Mouse (Mus musculus): Measurements from ENCODE around the gene Farp1. TPM values are rescaled to one million over a fixed set of nuclear protein-coding genes. Genes with fewer than 3 reads are reported as not detected.
A peak's percentile ranks its signal among the peaks of the same experiment; 100 is the strongest.

The Farp1 gene
- polyA plus RNA-seq, 1 experiment from 2014 or later, result 22.4 TPM

GRCm38 (mm10) chr14:121219226-121220039 is 184.4 kb downstream of the Farp1 start:
- no peaks in the 10 kb centered on the region for H3K36me3 ChIP-seq (ENCODE audit: control insufficient read depth, insufficient read depth, low read length)
- H3K27me3 ChIP-seq (ENCODE audit: control insufficient read depth, insufficient read depth, low read length), result no peaks in the 10 kb centered on the region
- no peak for ATAC-seq (ENCODE audit: low FRiP score)
- no peak overlapping the region for H3K9ac ChIP-seq (ENCODE audit: low read length)
- no peaks in the 10 kb centered on the region for H3K4me1 ChIP-seq (ENCODE audit: control insufficient read depth, insufficient read depth, low read length)
- DNase-seq (ENCODE audit: low spot score, missing footprints), result no peak
- H3K9me3 ChIP-seq (ENCODE audit: control insufficient read depth, low read length), result no peaks in the 10 kb centered on the region
- H3K27ac ChIP-seq (ENCODE audit: low read depth, low read length), result no peak overlapping the region
- H3K4me2 ChIP-seq, result no peak overlapping the region
- no peak overlapping the region for H3K4me3 ChIP-seq (ENCODE audit: low read depth, low read length)
- WGBS, result 86% methylated on average over 10 of the region's 10 CpGs

GRCm38 (mm10) chr14:121220040-121220322 is 185.0 kb downstream of the Farp1 start:
- H3K4me2 ChIP-seq, result no peak overlapping the region
- H3K27ac ChIP-seq (ENCODE audit: low read depth, low read length), result no peak overlapping the region
- peak; percentile 48; the same call in 1 of the 2 replicates for ATAC-seq (ENCODE audit: low FRiP score)
- H3K4me1 ChIP-seq (ENCODE audit: control insufficient read depth, insufficient read depth, low read length), result no peaks in the 10 kb centered on the region
- H3K9me3 ChIP-seq (ENCODE audit: control insufficient read depth, low read length), result no peaks in the 10 kb centered on the region
- no peak for DNase-seq (ENCODE audit: low spot score, missing footprints)
- no peaks in the 10 kb centered on the region for H3K36me3 ChIP-seq (ENCODE audit: control insufficient read depth, insufficient read depth, low read length)
- H3K9ac ChIP-seq (ENCODE audit: low read length), result no peak overlapping the region
- 100% methylated on average over 1 of the region's 1 CpGs for WGBS
- H3K4me3 ChIP-seq (ENCODE audit: low read depth, low read length), result no peak overlapping the region
- H3K27me3 ChIP-seq (ENCODE audit: control insufficient read depth, insufficient read depth, low read length), result no peaks in the 10 kb centered on the region

- peak; percentile 48 for ATAC-seq (ENCODE audit: low FRiP score)
- H3K27ac ChIP-seq (ENCODE audit: low read depth, low read length), result no peak overlapping the region
- WGBS, result 78% methylated on average over 5 of the region's 5 CpGs
- DNase-seq (ENCODE audit: low spot score, missing footprints), result no peak
- no peaks in the 10 kb centered on the region for H3K4me1 ChIP-seq (ENCODE audit: control insufficient read depth, insufficient read depth, low read length)
- no peaks in the 10 kb centered on the region for H3K27me3 ChIP-seq (ENCODE audit: control insufficient read depth, insufficient read depth, low read length)
- no peak overlapping the region for H3K9ac ChIP-seq (ENCODE audit: low read length)
- H3K4me3 ChIP-seq (ENCODE audit: low read depth, low read length), result no peak overlapping the region
- H3K9me3 ChIP-seq (ENCODE audit: control insufficient read depth, low read length), result no peaks in the 10 kb centered on the region
- H3K4me2 ChIP-seq, result no peak overlapping the region
- no peaks in the 10 kb centered on the region for H3K36me3 ChIP-seq (ENCODE audit: control insufficient read depth, insufficient read depth, low read length)
Observed at GRCm38 (mm10) chr14:121220723-121221122, 185.7 kb downstream of the Farp1 start.

GRCm38 (mm10) chr14:121225804-121226203 is 190.8 kb downstream of the Farp1 start:
- Histone ChIP-seq H3K4me3 (ENCODE audit: low read depth, low read length) (no peak overlapping the region), H3K4me2 (no peak overlapping the region), H3K27me3 (ENCODE audit: control insufficient read depth, insufficient read depth, low read length) (no peaks in the 10 kb centered on the region), H3K9ac (ENCODE audit: low read length) (no peak overlapping the region), H3K9me3 (ENCODE audit: control insufficient read depth, low read length) (no peaks in the 10 kb centered on the region), H3K4me1 (ENCODE audit: control insufficient read depth, insufficient read depth, low read length) (no peaks in the 10 kb centered on the region), H3K36me3 (ENCODE audit: control insufficient read depth, insufficient read depth, low read length) (no peaks in the 10 kb centered on the region), H3K27ac (ENCODE audit: low read depth, low read length) (no peak overlapping the region)
- DNase-seq (ENCODE audit: low spot score, missing footprints) (no peak), ATAC-seq (ENCODE audit: low FRiP score) (no peak)
- 90% methylated on average over 11 of the region's 11 CpGs for WGBS

- DNase-seq (ENCODE audit: low spot score, missing footprints) (no peak), ATAC-seq (ENCODE audit: low FRiP score) (no peak)
- Histone ChIP-seq H3K9ac (ENCODE audit: low read length) (no peak overlapping the region), H3K27ac (ENCODE audit: low read depth, low read length) (no peak overlapping the region), H3K36me3 (ENCODE audit: control insufficient read depth, insufficient read depth, low read length) (peaks cover 7% of the 10 kb centered on the region; the same call in 1 of the 2 replicates), H3K4me1 (ENCODE audit: control insufficient read depth, insufficient read depth, low read length) (no peaks in the 10 kb centered on the region), H3K27me3 (ENCODE audit: control insufficient read depth, insufficient read depth, low read length) (no peaks in the 10 kb centered on the region), H3K4me3 (ENCODE audit: low read depth, low read length) (no peak overlapping the region), H3K4me2 (no peak overlapping the region), H3K9me3 (ENCODE audit: control insufficient read depth, low read length) (no peaks in the 10 kb centered on the region)
- 82% methylated on average over 9 of the region's 9 CpGs for whole genome bisulfite sequencing
Observed at GRCm38 (mm10) chr14:121229036-121229773, 194.2 kb downstream of the Farp1 start.

DNA sequence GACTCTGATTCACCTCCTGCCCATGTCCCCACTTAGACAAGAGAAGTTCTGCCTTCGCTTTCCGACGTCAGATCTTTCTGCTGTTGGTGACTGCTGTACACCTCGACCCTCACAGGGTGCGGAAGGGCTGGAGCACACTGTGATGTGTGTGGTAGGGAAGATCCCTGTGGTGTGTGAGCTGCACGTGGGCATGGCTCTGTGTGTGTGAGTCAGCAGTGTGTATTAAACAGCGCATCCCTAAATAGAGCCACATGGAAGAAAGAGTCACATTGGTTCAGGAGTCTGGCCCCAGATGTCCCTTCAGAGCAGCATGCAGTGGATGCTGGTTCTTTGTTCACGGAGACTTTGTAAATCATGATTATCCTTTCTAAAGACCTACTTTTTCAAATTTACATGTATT is 196.2 kb downstream of the Farp1 start:
- H3K4me2 ChIP-seq, result no peak overlapping the region
- DNase-seq (ENCODE audit: low spot score, missing footprints), result no peak
- WGBS, result 92% methylated on average over 8 of the region's 8 CpGs

DNA sequence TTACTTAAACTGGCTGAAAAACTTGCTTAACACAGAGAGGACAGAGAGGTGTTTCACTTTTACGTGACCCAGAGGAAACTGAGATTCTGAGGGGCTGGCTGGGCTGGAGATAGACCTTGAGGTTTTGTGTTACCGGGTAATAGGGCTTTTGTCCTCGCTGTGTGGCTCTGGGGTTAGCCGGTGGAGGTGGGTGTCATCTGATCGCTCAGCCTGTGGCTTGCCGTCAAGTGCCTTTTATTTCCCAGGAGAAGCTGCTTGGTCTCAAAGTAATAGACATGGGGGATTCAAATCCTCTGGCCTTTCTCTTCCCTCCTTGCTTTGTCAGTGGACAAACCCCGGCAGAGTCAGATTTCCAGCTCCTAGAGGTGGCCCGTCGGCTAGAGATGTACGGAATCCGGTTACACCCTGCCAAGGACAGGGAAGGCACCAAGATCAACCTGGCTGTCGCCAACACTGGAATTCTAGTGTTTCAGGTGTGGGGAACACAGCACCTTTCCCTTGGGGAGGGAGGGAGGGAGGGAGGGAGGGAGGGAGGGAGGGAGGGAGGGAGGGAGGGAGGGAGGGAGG is 199.8 kb downstream of the Farp1 start:
- peaks cover 7% of the 10 kb centered on the region; the same call in 1 of the 2 replicates for H3K36me3 ChIP-seq (ENCODE audit: control insufficient read depth, insufficient read depth, low read length)
- H3K4me3 ChIP-seq (ENCODE audit: low read depth, low read length), result no peak overlapping the region
- DNase-seq (ENCODE audit: low spot score, missing footprints), result no peak
- H3K27me3 ChIP-seq (ENCODE audit: control insufficient read depth, insufficient read depth, low read length), result no peaks in the 10 kb centered on the region
- H3K9ac ChIP-seq (ENCODE audit: low read length), result peak overlapping the region; percentile 1; the same call in 1 of the 2 replicates
- H3K4me1 ChIP-seq (ENCODE audit: control insufficient read depth, insufficient read depth, low read length), result peaks cover 11% of the 10 kb centered on the region
- no peak for ATAC-seq (ENCODE audit: low FRiP score)
- no peaks in the 10 kb centered on the region for H3K9me3 ChIP-seq (ENCODE audit: control insufficient read depth, low read length)
- whole genome bisulfite sequencing, result 18% methylated on average over 12 of the region's 12 CpGs
- H3K27ac ChIP-seq (ENCODE audit: low read depth, low read length), result no peak overlapping the region; the same call in 1 of the 2 replicates
- H3K4me2 ChIP-seq, result no peak overlapping the region

More for the DNA sequence above, 196.2 kb downstream of the Farp1 start:
- no peak for ATAC-seq (ENCODE audit: low FRiP score)
- H3K36me3 ChIP-seq (ENCODE audit: control insufficient read depth, insufficient read depth, low read length), result peaks cover 7% of the 10 kb centered on the region; the same call in 1 of the 2 replicates
- no peak overlapping the region for H3K4me3 ChIP-seq (ENCODE audit: low read depth, low read length)
- H3K27ac ChIP-seq (ENCODE audit: low read depth, low read length), result no peak overlapping the region
- H3K4me1 ChIP-seq (ENCODE audit: control insufficient read depth, insufficient read depth, low read length), result peaks cover 11% of the 10 kb centered on the region
- no peaks in the 10 kb centered on the region for H3K9me3 ChIP-seq (ENCODE audit: control insufficient read depth, low read length)
- H3K9ac ChIP-seq (ENCODE audit: low read length), result no peak overlapping the region
- H3K27me3 ChIP-seq (ENCODE audit: control insufficient read depth, insufficient read depth, low read length), result no peaks in the 10 kb centered on the region

GRCm38 (mm10) chr14:121236736-121237135 is 201.7 kb downstream of the Farp1 start:
- Histone ChIP-seq H3K36me3 (ENCODE audit: control insufficient read depth, insufficient read depth, low read length) (peaks cover 4% of the 10 kb centered on the region; the same call in 1 of the 2 replicates), H3K9me3 (ENCODE audit: control insufficient read depth, low read length) (no peaks in the 10 kb centered on the region), H3K4me2 (no peak overlapping the region), H3K9ac (ENCODE audit: low read length) (no peak overlapping the region), H3K4me3 (ENCODE audit: low read depth, low read length) (no peak overlapping the region), H3K4me1 (ENCODE audit: control insufficient read depth, insufficient read depth, low read length) (peaks cover 11% of the 10 kb centered on the region), H3K27me3 (ENCODE audit: control insufficient read depth, insufficient read depth, low read length) (no peaks in the 10 kb centered on the region), H3K27ac (ENCODE audit: low read depth, low read length) (no peak overlapping the region)
- 82% methylated on average over 4 of the region's 4 CpGs for WGBS
- ATAC-seq (ENCODE audit: low FRiP score) (no peak), DNase-seq (ENCODE audit: low spot score, missing footprints) (no peak)

DNA sequence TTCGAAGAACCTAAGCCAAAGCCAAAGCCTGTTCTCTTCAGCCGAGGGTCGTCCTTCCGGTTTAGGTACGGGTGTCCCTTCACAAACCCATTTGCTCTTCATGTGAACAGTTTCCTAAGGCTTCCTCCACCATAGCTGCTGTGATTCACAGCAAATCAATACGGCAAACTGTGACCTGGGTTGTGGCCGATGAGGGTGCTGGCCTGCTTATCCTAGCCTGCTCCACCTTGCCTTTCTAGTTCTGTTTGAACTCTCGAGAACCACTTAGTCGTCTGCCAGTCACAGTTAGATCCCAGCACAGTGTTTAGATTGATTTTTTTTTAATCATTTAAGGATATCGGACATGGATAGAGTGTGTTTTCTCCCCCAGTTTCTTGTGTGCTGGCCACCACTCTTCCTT is 203.7 kb downstream of the Farp1 start:
- Histone ChIP-seq H3K9me3 (ENCODE audit: control insufficient read depth, low read length) (no peaks in the 10 kb centered on the region), H3K4me3 (ENCODE audit: low read depth, low read length) (no peak overlapping the region), H3K36me3 (ENCODE audit: control insufficient read depth, insufficient read depth, low read length) (no peaks in the 10 kb centered on the region), H3K4me2 (no peak overlapping the region), H3K4me1 (ENCODE audit: control insufficient read depth, insufficient read depth, low read length) (peaks cover 11% of the 10 kb centered on the region), H3K27ac (ENCODE audit: low read depth, low read length) (no peak overlapping the region), H3K9ac (ENCODE audit: low read length) (no peak overlapping the region), H3K27me3 (ENCODE audit: control insufficient read depth, insufficient read depth, low read length) (no peaks in the 10 kb centered on the region)
- WGBS, result 93% methylated on average over 10 of the region's 10 CpGs
- DNase-seq (ENCODE audit: low spot score, missing footprints) (no peak), ATAC-seq (ENCODE audit: low FRiP score) (no peak)

Measured in midbrain, embryonic 11.5 days (tissue).